Mouse (Mus musculus) adrenal gland, adult 8-10 months (tissue): Measurements from ENCODE around the gene Atf7ip. TPM values are rescaled to one million over a fixed set of nuclear protein-coding genes. Genes with fewer than 3 reads are reported as not detected.

Experiments
- DNase-seq: peaks from one replicate; pipeline ENCODE4 v3.0.0; 2022
- total RNA-seq, 4 experiments: library from RNA; stranded (reverse); gene quantifications; 2 replicates each; pipeline ENCODE4 v1.2.4; 2022

Gene Atf7ip
- total RNA-seq, 4 experiments from 2014 or later = 79.2 to 127 (median 99.1) TPM

- peak; percentile 72 for DNase-seq
Observed at GRCm38 (mm10) chr6:136524751-136525150, 18.8 kb downstream of the Atf7ip start.

DNA sequence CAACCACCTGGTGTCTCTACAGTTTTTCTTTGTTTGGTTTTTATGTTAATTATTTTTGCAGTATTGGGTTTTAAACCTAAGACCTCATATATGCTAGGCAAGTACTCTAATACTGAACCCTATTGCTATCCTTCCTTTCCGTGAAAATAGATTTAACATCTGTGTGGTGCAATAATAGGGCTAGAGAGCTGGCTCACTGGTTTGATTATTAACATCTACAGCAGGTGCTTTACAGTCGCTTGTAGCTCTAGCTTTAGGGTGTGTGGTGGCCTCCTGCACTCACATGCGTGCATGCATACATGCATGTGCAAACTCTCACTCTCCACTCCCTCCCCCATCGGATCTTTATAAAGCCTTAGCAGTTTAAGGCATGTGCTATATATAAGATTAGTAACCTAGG, 19.6 kb downstream of the Atf7ip start:
- DNase-seq = no peak

- DNase-seq = no peak
Observed at GRCm38 (mm10) chr6:136529156-136529555, 23.2 kb downstream of the Atf7ip start.

- DNase-seq = no peak
Observed at GRCm38 (mm10) chr6:136531792-136532230, 25.8 kb downstream of the Atf7ip start.

DNA sequence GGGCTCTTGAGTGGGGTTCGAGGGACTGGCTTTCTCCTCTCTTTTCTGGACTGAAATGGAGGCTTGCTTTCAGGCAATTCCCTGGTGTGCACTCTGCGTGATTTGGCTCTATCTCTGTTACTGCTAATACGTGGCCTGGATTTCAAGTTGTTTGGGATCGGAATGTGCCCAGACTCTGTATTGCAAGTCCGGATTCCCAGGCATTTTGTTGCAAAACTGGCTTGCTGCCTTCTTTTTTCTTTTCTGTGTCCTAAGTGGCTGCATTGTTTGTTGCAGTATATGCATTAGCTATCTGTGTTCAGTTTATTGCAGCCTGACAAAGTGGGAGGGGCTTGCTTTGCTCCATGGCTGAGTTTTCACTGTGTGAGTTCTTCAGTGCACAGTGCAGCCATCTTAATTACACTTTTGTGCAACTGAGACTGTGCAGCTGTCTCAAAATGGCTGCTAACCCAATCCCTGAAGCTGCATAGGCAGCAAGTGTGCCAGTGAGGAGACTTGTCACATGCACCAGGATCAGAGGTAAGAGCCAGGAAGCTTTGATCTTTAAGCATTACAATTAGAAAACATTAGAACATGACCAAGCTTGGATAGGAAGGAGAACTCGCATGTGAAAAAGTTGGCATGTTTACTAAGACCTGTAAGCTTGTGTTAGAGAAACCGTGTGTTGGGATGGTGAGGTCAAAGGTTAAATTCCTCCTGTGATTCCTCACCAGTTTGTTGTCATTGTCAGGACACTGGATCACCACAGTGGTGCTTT, 26.7 kb downstream of the Atf7ip start:
- DNase-seq = peak; percentile 67

- no peak for DNase-seq
Observed at GRCm38 (mm10) chr6:136533804-136534203, 27.8 kb downstream of the Atf7ip start.

DNA sequence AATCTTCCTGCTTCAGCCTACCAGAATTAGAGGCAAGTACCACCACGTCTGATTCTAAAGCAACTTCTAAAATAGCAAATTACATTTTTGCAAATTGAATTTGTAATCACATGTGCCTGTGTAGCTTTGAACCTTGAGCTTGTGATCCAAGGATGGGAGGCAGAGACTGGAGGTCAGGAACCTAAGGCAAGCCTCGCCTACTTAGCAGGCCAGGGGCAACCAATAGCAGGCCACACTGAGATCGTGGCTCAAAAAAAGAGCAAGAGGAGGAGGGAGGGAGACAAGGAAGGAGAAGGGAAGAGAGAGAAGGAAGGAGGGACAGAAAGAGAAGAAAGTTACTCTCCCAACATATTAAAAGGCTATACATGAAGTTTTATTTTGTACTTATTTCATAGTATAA, 28.5 kb downstream of the Atf7ip start:
- DNase-seq = no peak

DNA sequence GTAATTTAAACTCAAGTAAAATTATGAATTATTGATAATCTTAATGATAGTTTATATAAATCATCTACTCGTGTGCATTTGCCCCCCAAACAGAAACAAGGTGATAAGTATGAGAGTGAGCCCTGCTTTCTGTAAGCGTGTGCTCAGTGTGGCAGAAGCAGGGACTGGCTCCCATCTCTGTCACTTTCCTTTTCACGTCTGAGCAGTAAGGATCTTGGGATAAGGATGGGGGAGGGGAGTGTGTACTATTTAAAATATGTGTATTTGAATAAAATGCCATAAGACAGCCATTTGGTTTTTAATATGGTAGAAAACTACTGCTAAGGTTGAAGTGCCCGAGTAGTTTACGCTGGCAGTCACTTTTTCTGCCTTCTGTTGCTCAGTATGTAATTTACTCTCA, 29.2 kb downstream of the Atf7ip start:
- DNase-seq = no peak

DNA sequence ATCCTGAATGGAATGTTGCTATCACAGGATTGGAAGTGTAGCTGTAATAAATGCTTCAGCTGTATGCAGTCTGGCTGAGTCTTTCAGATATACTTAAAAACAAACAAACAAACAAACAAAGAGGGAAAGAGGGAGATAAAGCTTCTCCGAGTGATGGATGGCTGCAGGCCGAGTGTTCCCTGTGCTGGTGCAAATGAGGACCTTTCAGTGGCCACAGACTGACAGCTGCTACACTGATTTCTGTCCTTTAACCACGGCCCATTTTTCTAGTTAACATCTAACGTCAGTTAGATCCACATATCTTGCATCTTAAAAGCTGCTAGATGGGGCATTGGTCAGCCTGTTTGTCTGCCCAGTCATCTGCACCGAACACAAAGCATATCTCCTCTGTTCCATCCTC, 30.2 kb downstream of the Atf7ip start:
- DNase-seq = no peak

- DNase-seq = no peak
Observed at GRCm38 (mm10) chr6:136541350-136541749, 35.4 kb downstream of the Atf7ip start.

DNA sequence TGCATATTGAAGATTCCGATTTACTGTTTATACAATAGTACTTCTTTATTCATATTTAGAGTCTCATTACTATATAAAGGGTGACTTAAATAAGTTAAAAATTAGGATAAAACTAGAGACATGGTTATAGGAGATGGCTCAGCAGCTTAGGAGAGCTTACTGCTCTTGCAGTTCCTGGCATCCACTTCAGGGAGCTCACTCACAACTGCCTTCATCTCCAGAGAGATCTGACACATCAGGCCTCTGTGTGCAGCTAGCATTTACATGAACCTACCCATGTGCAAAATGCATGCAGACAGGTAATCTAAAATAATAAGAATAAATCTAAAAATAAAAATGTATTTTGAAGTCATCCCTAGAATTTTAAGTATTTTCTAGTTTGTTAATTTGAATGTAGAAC, 36.1 kb downstream of the Atf7ip start:
- DNase-seq = no peak

- DNase-seq = peak; percentile 39
Observed at GRCm38 (mm10) chr6:136543164-136543563, 37.2 kb downstream of the Atf7ip start.

GRCm38 (mm10) chr6:136545284-136545870, 39.4 kb downstream of the Atf7ip start:
- DNase-seq = no peak

- no peak for DNase-seq
Observed at GRCm38 (mm10) chr6:136546286-136546685, 40.3 kb downstream of the Atf7ip start.

- no peak for DNase-seq
Observed at GRCm38 (mm10) chr6:136546987-136547386, 41.0 kb downstream of the Atf7ip start.

DNA sequence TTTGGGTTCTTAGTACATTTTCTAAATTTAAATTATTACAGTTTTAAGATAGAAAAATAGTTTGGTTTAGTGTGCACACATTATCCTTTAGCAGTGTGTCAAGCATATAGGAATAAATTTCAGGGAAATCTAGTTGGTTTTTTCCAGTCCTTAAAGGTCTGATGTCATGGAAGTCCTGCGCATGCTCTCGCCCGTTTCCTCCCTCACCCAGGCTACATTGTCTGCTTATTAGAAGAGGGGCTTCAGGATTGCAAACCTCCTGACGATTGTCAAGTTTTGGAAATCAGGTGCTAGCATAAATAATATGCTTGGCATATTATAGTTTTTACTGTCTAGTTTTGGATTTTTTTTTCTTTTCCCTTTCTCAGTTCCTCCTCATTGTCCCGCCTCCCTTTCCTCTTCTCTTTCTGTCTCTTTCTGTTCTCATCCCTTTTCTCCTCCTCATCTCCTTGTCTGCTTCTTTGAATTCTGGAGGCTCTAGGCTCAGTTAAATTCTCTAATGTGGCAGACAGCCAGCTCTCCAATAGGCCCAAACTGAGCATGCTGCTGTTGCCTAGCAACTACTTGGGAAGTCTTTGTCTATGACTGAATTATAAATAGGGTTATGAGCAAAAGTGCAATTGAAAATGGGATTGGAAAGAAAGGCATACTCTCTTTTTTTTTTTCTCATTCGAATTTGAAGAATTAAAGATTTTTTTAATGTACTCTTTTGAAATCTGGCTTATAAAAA, 42.2 kb downstream of the Atf7ip start:
- peak; percentile 42 for DNase-seq

DNA sequence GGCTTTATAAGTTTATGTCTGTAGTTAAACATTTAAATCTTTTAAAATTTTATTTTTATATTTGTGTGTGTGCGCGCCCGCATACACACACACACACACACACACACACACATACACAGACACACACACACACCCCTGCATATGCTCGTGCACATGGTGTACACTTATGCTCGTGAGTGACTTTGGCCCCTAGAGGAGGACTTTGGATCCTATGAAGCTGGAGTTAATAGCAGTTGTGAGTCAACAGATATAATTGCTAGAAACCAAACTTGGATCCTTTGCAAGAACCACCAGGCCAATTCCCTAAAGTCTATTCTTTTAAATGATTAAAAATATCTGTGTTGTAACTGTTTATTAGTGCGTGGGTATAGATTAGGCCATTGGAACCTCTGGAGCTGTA, 42.8 kb downstream of the Atf7ip start:
- no peak for DNase-seq

DNA sequence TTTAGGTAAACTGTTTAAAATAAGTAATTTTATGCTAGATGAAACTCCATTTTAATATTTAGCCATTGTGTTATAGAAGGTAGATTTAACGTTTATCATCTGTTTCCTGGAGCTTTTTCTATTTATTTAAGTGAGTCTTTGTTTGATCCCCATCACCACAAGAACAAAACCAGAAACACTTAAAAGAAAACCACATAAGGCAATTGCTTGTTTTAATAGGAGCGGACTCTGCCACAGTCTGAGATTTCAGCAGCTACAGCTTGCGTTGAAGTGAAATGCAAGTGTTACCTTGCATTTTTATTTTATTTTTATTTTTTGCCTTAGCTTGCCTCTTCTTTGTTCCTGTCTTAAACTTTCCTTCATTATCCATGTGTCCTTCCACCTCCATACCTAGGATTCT, 43.6 kb downstream of the Atf7ip start:
- no peak for DNase-seq

DNA sequence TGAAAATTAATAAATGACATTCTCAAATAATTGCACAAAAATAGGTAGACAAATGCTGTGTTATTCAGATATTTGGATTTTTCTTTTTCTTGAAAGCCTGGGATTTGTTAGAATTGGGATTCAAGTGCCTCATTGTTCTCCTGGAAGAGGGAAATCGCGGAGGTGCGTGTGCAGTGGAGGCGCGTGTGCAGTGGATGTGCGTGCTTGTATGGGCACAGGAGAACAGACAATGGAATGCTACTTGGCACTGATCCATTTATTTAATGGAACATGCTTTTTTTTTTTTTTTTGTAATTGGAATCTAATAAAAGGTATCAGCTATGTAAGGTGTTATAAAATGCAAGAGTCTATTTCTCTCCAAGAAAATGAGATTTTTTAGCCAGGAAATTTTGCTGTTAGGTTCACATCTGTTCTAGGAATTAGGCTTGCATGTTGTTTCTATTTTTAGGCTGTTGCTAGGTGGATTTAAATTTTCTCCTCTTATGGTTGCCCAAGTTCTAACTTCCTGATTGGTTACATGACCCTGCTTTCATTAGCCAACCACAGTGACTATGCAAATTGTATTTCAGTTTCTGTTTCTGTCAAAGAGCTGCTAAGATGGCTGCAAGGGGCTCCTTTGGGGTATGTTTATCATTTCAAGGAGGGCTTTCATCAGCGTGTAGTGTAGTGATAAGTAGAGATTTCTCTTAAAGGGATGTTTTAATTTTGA, 44.8 kb downstream of the Atf7ip start:
- no peak for DNase-seq

GRCm38 (mm10) chr6:136551550-136552109, 45.7 kb downstream of the Atf7ip start:
- no peak for DNase-seq

GRCm38 (mm10) chr6:136553156-136553555, 47.2 kb downstream of the Atf7ip start:
- DNase-seq = no peak

GRCm38 (mm10) chr6:136553767-136554569, 48.0 kb downstream of the Atf7ip start:
- DNase-seq = peak; percentile 54
